In genomic region chr9:32798171-32798570, GRCm38 (mm10) we compare ENCODE assay signal across 26 mouse cellular contexts.
DNase-seq lines count a peak whose midpoint lies in the region; ATAC-seq and TF ChIP-seq lines count a peak whose summit lies in the region.
"Had no signal": no experiment of that assay in that cellular context is flagged by ENCODE, and none has a peak within 500 bp of the region (broad histone marks: within the 10 kb centered on the region; RNA-seq: fewer than 3 reads in every experiment).

No protein-coding gene starts in this region.

- H3K4me3 ChIP-seq in heart, embryonic 10.5 days = no peak overlapping the region
- H3K4me3 ChIP-seq in heart, adult 2 months = no peak overlapping the region
- H3K4me3 ChIP-seq in kidney, embryonic 15.5 days (replicated peaks) = no peak overlapping the region
- H3K4me3 ChIP-seq: embryonic facial prominence, embryonic 13.5 days; embryonic facial prominence, embryonic 15.5 days; erythroblast, embryonic 14.5 days; forebrain, embryonic 10.5 days; forebrain, embryonic 12.5 days had no signal

- TF ChIP-seq EP300 in heart, adult 2 months (IDR thresholded peaks at IDR 0.05; ENCODE audit: insufficient read depth, low read depth, low read length) = no peak

- peak; percentile 11 for DNase-seq in heart, adult 11 months
- no peak for DNase-seq in heart, embryonic 10.5 days (ENCODE audit: low spot score)
- peak; percentile 79 for DNase-seq in induced T-regulatory cell, adult 2 months (ENCODE audit: low read depth)
- peak; percentile 43 for DNase-seq in naive thymus-derived CD4-positive, alpha-beta T cell, adult 2 months (ENCODE audit: low read depth)
- DNase-seq in urinary bladder, postnatal 36 days (ENCODE audit: low spot score in 2 of 2) = no peak
- DNase-seq in heart, adult 2 months = no peak
- DNase-seq: adrenal gland, adult 2 months; adrenal gland, postnatal 10 days; adrenal gland, postnatal 25 days; B cell, adult 2 months; cerebellum, adult 11 months; cerebellum, adult 18-20 months; cerebellum, adult 8-10 months; cerebellum, adult 9-11 months; cerebellum, postnatal 14 days; cerebellum, postnatal 36 days; embryo, embryonic 11 days had no signal

- peak; percentile 99 for ATAC-seq in CD4-positive, CD25-positive, alpha-beta regulatory T cell, adult 4 months
- no peak for ATAC-seq in kidney, embryonic 15.5 days (replicated peaks; ENCODE audit: low FRiP score)
- ATAC-seq: forebrain, embryonic 14.5 days; forebrain, embryonic 16.5 days had no signal

- no peaks in the 10 kb centered on the region for H3K27me3 ChIP-seq in heart, embryonic 10.5 days (ENCODE audit: insufficient read depth, poor library complexity, severe bottlenecking)
- H3K27me3 ChIP-seq in heart, adult 2 months (ENCODE audit: control insufficient read depth, insufficient read depth, low read length) = no peaks in the 10 kb centered on the region
- H3K27me3 ChIP-seq in kidney, embryonic 15.5 days = no peaks in the 10 kb centered on the region
- H3K27me3 ChIP-seq: embryonic facial prominence, embryonic 13.5 days; embryonic facial prominence, embryonic 15.5 days; forebrain, embryonic 12.5 days had no signal

- 65% methylated on average over 1 of the region's 1 CpGs for WGBS in heart, embryonic 10.5 days
- 74% methylated on average over 1 of the region's 1 CpGs for WGBS in heart, adult 2 months
- WGBS in kidney, embryonic 15.5 days = 80% methylated on average over 1 of the region's 1 CpGs

- H3K79me2 ChIP-seq in heart, adult 2 months (replicated peaks; ENCODE audit: control insufficient read depth, insufficient read depth, low read length) = no peaks in the 10 kb centered on the region

- intact Hi-C loops in heart, adult 2 months (cut with DNase I) = no loop called here

- no peaks in the 10 kb centered on the region for H3K36me3 ChIP-seq in heart, embryonic 10.5 days
- H3K36me3 ChIP-seq in heart, adult 2 months (ENCODE audit: control insufficient read depth, insufficient read depth, low read length) = no peaks in the 10 kb centered on the region
- no peaks in the 10 kb centered on the region for H3K36me3 ChIP-seq in kidney, embryonic 15.5 days
- H3K36me3 ChIP-seq: embryonic facial prominence, embryonic 13.5 days; embryonic facial prominence, embryonic 15.5 days; forebrain, embryonic 10.5 days; forebrain, embryonic 12.5 days had no signal

- no peak overlapping the region for H3K4me2 ChIP-seq in kidney, embryonic 15.5 days
- H3K4me2 ChIP-seq: embryonic facial prominence, embryonic 13.5 days; embryonic facial prominence, embryonic 15.5 days; forebrain, embryonic 12.5 days had no signal

- TF ChIP-seq POLR2A in heart, adult 2 months (IDR thresholded peaks at IDR 0.05; ENCODE audit: insufficient read depth, low read depth, low read length) = no peak

- H3K9me3 ChIP-seq in heart, embryonic 10.5 days = no peaks in the 10 kb centered on the region
- no peaks in the 10 kb centered on the region for H3K9me3 ChIP-seq in kidney, embryonic 15.5 days (replicated peaks)
- H3K9me3 ChIP-seq: embryonic facial prominence, embryonic 13.5 days; embryonic facial prominence, embryonic 15.5 days; forebrain, embryonic 10.5 days; forebrain, embryonic 12.5 days had no signal

- H3K4me1 ChIP-seq in heart, embryonic 10.5 days = no peaks in the 10 kb centered on the region
- no peaks in the 10 kb centered on the region for H3K4me1 ChIP-seq in heart, adult 2 months (ENCODE audit: control insufficient read depth, insufficient read depth, low read length)
- no peaks in the 10 kb centered on the region for H3K4me1 ChIP-seq in kidney, embryonic 15.5 days
- H3K4me1 ChIP-seq: embryonic facial prominence, embryonic 13.5 days; embryonic facial prominence, embryonic 15.5 days; forebrain, embryonic 10.5 days; forebrain, embryonic 12.5 days had no signal

- H3K27ac ChIP-seq in heart, embryonic 10.5 days = no peak overlapping the region
- no peak overlapping the region for H3K27ac ChIP-seq in heart, adult 2 months
- no peak overlapping the region for H3K27ac ChIP-seq in kidney, embryonic 15.5 days
- H3K27ac ChIP-seq: embryonic facial prominence, embryonic 13.5 days; embryonic facial prominence, embryonic 15.5 days; forebrain, embryonic 10.5 days; forebrain, embryonic 12.5 days had no signal

- H3K9ac ChIP-seq in heart, adult 2 months (ENCODE audit: low read depth, low read length) = no peak overlapping the region
- H3K9ac ChIP-seq in kidney, embryonic 15.5 days = no peak overlapping the region
- H3K9ac ChIP-seq: embryonic facial prominence, embryonic 13.5 days; embryonic facial prominence, embryonic 15.5 days; forebrain, embryonic 12.5 days had no signal

- TF ChIP-seq CTCF in heart, adult 2 months (IDR thresholded peaks at IDR 0.05) = no peak

Comparison
In these comparisons a context has a peak if more than half of its experiments do, and no peak if none do; other contexts are left out.
1. DNase-seq: peak in heart, adult 11 months (single experiment), induced T-regulatory cell, adult 2 months (single experiment) and naive thymus-derived CD4-positive, alpha-beta T cell, adult 2 months (single experiment); none in heart, embryonic 10.5 days (single experiment), urinary bladder, postnatal 36 days (0 of 2) and heart, adult 2 months (0 of 2).